Mouse (Mus musculus): ENCODE measurements around the gene S100a11.

DNA sequence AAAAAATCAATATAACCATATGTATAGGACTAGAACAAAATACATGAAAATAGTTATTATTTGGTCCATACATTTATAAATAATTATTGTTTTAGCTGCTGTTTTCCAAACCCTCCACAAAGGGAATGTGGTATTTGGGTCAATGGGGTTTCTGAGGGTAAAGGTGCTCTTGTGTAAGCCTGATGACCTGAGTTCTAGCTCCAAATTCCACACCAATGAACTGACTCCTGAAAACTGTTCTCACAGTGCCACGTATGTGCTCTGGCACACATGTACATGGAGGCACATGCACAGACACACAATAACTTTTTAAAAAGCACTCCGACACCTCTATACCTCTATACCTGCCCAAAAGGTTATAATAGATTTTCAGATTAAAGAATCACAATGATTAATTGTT lies 33.0 kb downstream of the S100a11 start:
- TF ChIP-seq CTCF (IDR thresholded peaks at IDR 0.05; ENCODE audit: borderline replicate concordance, insufficient read depth, low read depth, low read length) (no peak), POLR2A (IDR thresholded peaks at IDR 0.05; ENCODE audit: borderline replicate concordance, insufficient read depth, low read length) (no peak)
